Mouse (Mus musculus): ENCODE data around the gene Usp49. TPM values are rescaled to one million over a fixed set of nuclear protein-coding genes. Genes with fewer than 3 reads are reported as not detected.

Gene Usp49
- polyA plus RNA-seq, 1 experiment: 2.5 TPM

GRCm38 (mm10) chr17:47689894-47690293 is 59.4 kb downstream of the Usp49 start:
- no peak for TF ChIP-seq TCF3 (IDR thresholded peaks at IDR 0.05; ENCODE audit: insufficient read length, low read depth)
- no peak for TF ChIP-seq TCF12 (IDR thresholded peaks at IDR 0.05; ENCODE audit: insufficient read depth, poor library complexity, severe bottlenecking)
- no peak for TF ChIP-seq CEBPB (IDR thresholded peaks at IDR 0.05; ENCODE audit: insufficient read depth, poor library complexity, severe bottlenecking)
- no peak for TF ChIP-seq USF1 (IDR thresholded peaks at IDR 0.05; ENCODE audit: low read depth)
- TF ChIP-seq POLR2AphosphoS2 (IDR thresholded peaks at IDR 0.05; ENCODE audit: insufficient read length, low read depth): no peak
- no peak for TF ChIP-seq POLR2A (IDR thresholded peaks at IDR 0.05; ENCODE audit: insufficient read length, low read depth)
- TF ChIP-seq MYOG (IDR thresholded peaks at IDR 0.05; ENCODE audit: control insufficient read depth in 1 of 3, insufficient read depth in 1 of 3, insufficient read length in 2 of 3, low read depth in 2 of 3): no peak
- TF ChIP-seq REST (IDR thresholded peaks at IDR 0.05; ENCODE audit: insufficient read depth, insufficient read length): no peak
- no peak for TF ChIP-seq MYOD1 (IDR thresholded peaks at IDR 0.05; ENCODE audit: control insufficient read depth in 1 of 3, insufficient read length in 2 of 3, low read depth in 2 of 3)
- TF ChIP-seq E2F4 (IDR thresholded peaks at IDR 0.05; ENCODE audit: insufficient read depth): no peak
- no peak for TF ChIP-seq SRF (IDR thresholded peaks at IDR 0.05; ENCODE audit: control insufficient read depth, insufficient read length, low read depth)
- no peak for TF ChIP-seq MAX (IDR thresholded peaks at IDR 0.05; ENCODE audit: low read depth)
- Histone ChIP-seq H3K27me3 (ENCODE audit: control insufficient read depth, insufficient read depth, insufficient read length) (no peaks in the 10 kb centered on the region), H3K79me2 (ENCODE audit: control insufficient read depth, insufficient read depth) (peaks cover 15% of the 10 kb centered on the region), H3K4me2 (ENCODE audit: low read depth) (peak overlapping the region; percentile 85), H3ac (ENCODE audit: control insufficient read depth, insufficient read length) (no peak overlapping the region), H3K36me3 (ENCODE audit: control insufficient read depth, insufficient read depth) (no peaks in the 10 kb centered on the region), H3K4me3 (peak overlapping the region; percentile 97)

GRCm38 (mm10) chr17:47691650-47692049 is 61.2 kb downstream of the Usp49 start:
- no peak overlapping the region for H3K4me3 ChIP-seq
- no peak overlapping the region for H3ac ChIP-seq (ENCODE audit: control insufficient read depth, insufficient read length)
- no peaks in the 10 kb centered on the region for H3K36me3 ChIP-seq (ENCODE audit: control insufficient read depth, insufficient read depth)
- TF ChIP-seq REST (IDR thresholded peaks at IDR 0.05; ENCODE audit: insufficient read depth, insufficient read length) (no peak), TCF3 (IDR thresholded peaks at IDR 0.05; ENCODE audit: insufficient read length, low read depth) (no peak), TCF12 (IDR thresholded peaks at IDR 0.05; ENCODE audit: insufficient read depth, poor library complexity, severe bottlenecking) (no peak), MYOG (IDR thresholded peaks at IDR 0.05; ENCODE audit: control insufficient read depth in 1 of 3, insufficient read depth in 1 of 3, insufficient read length in 2 of 3, low read depth in 2 of 3) (no peak), SRF (IDR thresholded peaks at IDR 0.05; ENCODE audit: control insufficient read depth, insufficient read length, low read depth) (no peak)
- H3K4me2 ChIP-seq (ENCODE audit: low read depth): no peak overlapping the region
- H3K79me2 ChIP-seq (ENCODE audit: control insufficient read depth, insufficient read depth): peaks cover 12% of the 10 kb centered on the region
- no peaks in the 10 kb centered on the region for H3K27me3 ChIP-seq (ENCODE audit: control insufficient read depth, insufficient read depth, insufficient read length)

- TF ChIP-seq USF1 (IDR thresholded peaks at IDR 0.05; ENCODE audit: low read depth): no peak
- TF ChIP-seq REST (IDR thresholded peaks at IDR 0.05; ENCODE audit: insufficient read depth, insufficient read length): no peak
- no peak for TF ChIP-seq E2F4 (IDR thresholded peaks at IDR 0.05; ENCODE audit: insufficient read depth)
- TF ChIP-seq CEBPB (IDR thresholded peaks at IDR 0.05; ENCODE audit: insufficient read depth, poor library complexity, severe bottlenecking): no peak
- no peak for TF ChIP-seq MAX (IDR thresholded peaks at IDR 0.05; ENCODE audit: low read depth)
- TF ChIP-seq POLR2A (IDR thresholded peaks at IDR 0.05; ENCODE audit: insufficient read length, low read depth): no peak
- TF ChIP-seq SRF (IDR thresholded peaks at IDR 0.05; ENCODE audit: control insufficient read depth, insufficient read length, low read depth): no peak
- no peak for TF ChIP-seq MYOG (IDR thresholded peaks at IDR 0.05; ENCODE audit: control insufficient read depth in 1 of 3, insufficient read depth in 1 of 3, insufficient read length in 2 of 3, low read depth in 2 of 3)
- TF ChIP-seq TCF12 (IDR thresholded peaks at IDR 0.05; ENCODE audit: insufficient read depth, poor library complexity, severe bottlenecking): no peak
- no peak for TF ChIP-seq MYOD1 (IDR thresholded peaks at IDR 0.05; ENCODE audit: control insufficient read depth in 1 of 3, insufficient read length in 2 of 3, low read depth in 2 of 3)
- no peak for TF ChIP-seq TCF3 (IDR thresholded peaks at IDR 0.05; ENCODE audit: insufficient read length, low read depth)
- no peak for TF ChIP-seq POLR2AphosphoS2 (IDR thresholded peaks at IDR 0.05; ENCODE audit: insufficient read length, low read depth)
- H3K36me3 ChIP-seq (ENCODE audit: control insufficient read depth, insufficient read depth): no peaks in the 10 kb centered on the region
- H3K4me2 ChIP-seq (ENCODE audit: low read depth): peak overlapping the region; percentile 93
These were observed 63.4 kb downstream of the Usp49 start for GRCm38 (mm10) chr17:47693671-47694441.

GRCm38 (mm10) chr17:47694442-47694502 is 63.8 kb downstream of the Usp49 start, which contains the start of gene Gm21981:
Gene Gm21981, minus strand, starts transcription at chr17:47694455.
- no peaks in the 10 kb centered on the region for H3K79me2 ChIP-seq (ENCODE audit: control insufficient read depth, insufficient read depth)
- no peaks in the 10 kb centered on the region for H3K36me3 ChIP-seq (ENCODE audit: control insufficient read depth, insufficient read depth)
- H3K4me2 ChIP-seq (ENCODE audit: low read depth): peak within 1 kb of the TSS; percentile 93
- H3K27me3 ChIP-seq (ENCODE audit: control insufficient read depth, insufficient read depth, insufficient read length): no peaks in the 10 kb centered on the region
- no peak for TF ChIP-seq REST (IDR thresholded peaks at IDR 0.05; ENCODE audit: insufficient read depth, insufficient read length)
- TF ChIP-seq MAX (IDR thresholded peaks at IDR 0.05; ENCODE audit: low read depth): no peak
- no peak for TF ChIP-seq MYOD1 (IDR thresholded peaks at IDR 0.05; ENCODE audit: control insufficient read depth in 1 of 3, insufficient read length in 2 of 3, low read depth in 2 of 3)
- TF ChIP-seq E2F4 (IDR thresholded peaks at IDR 0.05; ENCODE audit: insufficient read depth): no peak
- no peak for TF ChIP-seq TCF3 (IDR thresholded peaks at IDR 0.05; ENCODE audit: insufficient read length, low read depth)
- TF ChIP-seq POLR2A (IDR thresholded peaks at IDR 0.05; ENCODE audit: insufficient read length, low read depth): no peak
- TF ChIP-seq CEBPB (IDR thresholded peaks at IDR 0.05; ENCODE audit: insufficient read depth, poor library complexity, severe bottlenecking): no peak
- no peak for TF ChIP-seq USF1 (IDR thresholded peaks at IDR 0.05; ENCODE audit: low read depth)
- TF ChIP-seq SRF (IDR thresholded peaks at IDR 0.05; ENCODE audit: control insufficient read depth, insufficient read length, low read depth): no peak
- TF ChIP-seq TCF12 (IDR thresholded peaks at IDR 0.05; ENCODE audit: insufficient read depth, poor library complexity, severe bottlenecking): no peak
- TF ChIP-seq POLR2AphosphoS2 (IDR thresholded peaks at IDR 0.05; ENCODE audit: insufficient read length, low read depth): no peak
- H3K4me3 ChIP-seq: peak within 1 kb of the TSS; percentile 34
- peak within 1 kb of the TSS; percentile 45 for H3ac ChIP-seq (ENCODE audit: control insufficient read depth, insufficient read length)

More at GRCm38 (mm10) chr17:47693671-47694441, 63.4 kb downstream of the Usp49 start:
- Histone ChIP-seq H3ac (ENCODE audit: control insufficient read depth, insufficient read length) (peak overlapping the region; percentile 45), H3K27me3 (ENCODE audit: control insufficient read depth, insufficient read depth, insufficient read length) (no peaks in the 10 kb centered on the region), H3K79me2 (ENCODE audit: control insufficient read depth, insufficient read depth) (no peaks in the 10 kb centered on the region), H3K4me3 (peak overlapping the region; percentile 34)

Measured in myocyte (in vitro differentiated cells).